Mouse (Mus musculus): ENCODE measurements around the gene Epn1.
A peak's percentile ranks its signal among the peaks of the same experiment; 100 is the strongest.
"Not testable (repeated sequence)": the region's sequence is repeated elsewhere in the genome, so short reads cannot be mapped to it uniquely, and the experiment has no call there.

Epn1 gene

GRCm38 (mm10) chr7:5059421-5059820 is 20.6 kb upstream of the Epn1 start:
- no peak for DNase-seq

- DNase-seq = peak; percentile 88
These were observed 19.8 kb upstream of the Epn1 start for GRCm38 (mm10) chr7:5060239-5060731.

GRCm38 (mm10) chr7:5060944-5061773 is 18.9 kb upstream of the Epn1 start:
- DNase-seq = peak; percentile 96

GRCm38 (mm10) chr7:5061774-5062359 is 18.2 kb upstream of the Epn1 start, which contains the start of gene U2af2:
Gene U2af2, plus strand, starts transcription at chr7:5062143.
- DNase-seq = peak; percentile 97

- DNase-seq = peak; percentile 80
These were observed 17.6 kb upstream of the Epn1 start for GRCm38 (mm10) chr7:5062360-5063001.

GRCm38 (mm10) chr7:5064886-5065285 is 15.1 kb upstream of the Epn1 start:
- DNase-seq = no peak

- peak; percentile 65 for DNase-seq
These were observed 6.4 kb upstream of the Epn1 start for GRCm38 (mm10) chr7:5073586-5073985.

GRCm38 (mm10) chr7:5074984-5075383 is 5.1 kb upstream of the Epn1 start:
- no peak for DNase-seq

GRCm38 (mm10) chr7:5076931-5077330 is 3.1 kb upstream of the Epn1 start:
- no peak for DNase-seq

GRCm38 (mm10) chr7:5079365-5080009 is 548 bp upstream of the Epn1 start:
- DNase-seq = not testable (repeated sequence)

- DNase-seq = no peak
These were observed 780 bp downstream of the Epn1 start for GRCm38 (mm10) chr7:5080815-5081214.

- DNase-seq = peak; percentile 76
These were observed 1.2 kb downstream of the Epn1 start for GRCm38 (mm10) chr7:5081241-5081640.

GRCm38 (mm10) chr7:5081939-5082338 is 1.9 kb downstream of the Epn1 start:
- DNase-seq = no peak

GRCm38 (mm10) chr7:5083325-5084105 is 3.5 kb downstream of the Epn1 start:
- DNase-seq = no peak

GRCm38 (mm10) chr7:5085512-5085911 is 5.5 kb downstream of the Epn1 start:
- no peak for DNase-seq

- DNase-seq = no peak
These were observed 6.9 kb downstream of the Epn1 start for GRCm38 (mm10) chr7:5086921-5087440.

GRCm38 (mm10) chr7:5087886-5088285 is 7.9 kb downstream of the Epn1 start:
- DNase-seq = no peak

- no peak for DNase-seq
These were observed 9.8 kb downstream of the Epn1 start for GRCm38 (mm10) chr7:5089853-5090252.

GRCm38 (mm10) chr7:5091008-5091728 is 11.1 kb downstream of the Epn1 start:
- no peak for DNase-seq

GRCm38 (mm10) chr7:5092381-5092780 is 12.3 kb downstream of the Epn1 start:
- no peak for DNase-seq

- no peak for DNase-seq
These were observed 12.9 kb downstream of the Epn1 start for GRCm38 (mm10) chr7:5092831-5093510.
